Mouse (Mus musculus): Measurements from ENCODE around the gene 1700001L19Rik.
A peak's percentile ranks its signal among the peaks of the same experiment; 100 is the strongest.

Gene 1700001L19Rik

DNA sequence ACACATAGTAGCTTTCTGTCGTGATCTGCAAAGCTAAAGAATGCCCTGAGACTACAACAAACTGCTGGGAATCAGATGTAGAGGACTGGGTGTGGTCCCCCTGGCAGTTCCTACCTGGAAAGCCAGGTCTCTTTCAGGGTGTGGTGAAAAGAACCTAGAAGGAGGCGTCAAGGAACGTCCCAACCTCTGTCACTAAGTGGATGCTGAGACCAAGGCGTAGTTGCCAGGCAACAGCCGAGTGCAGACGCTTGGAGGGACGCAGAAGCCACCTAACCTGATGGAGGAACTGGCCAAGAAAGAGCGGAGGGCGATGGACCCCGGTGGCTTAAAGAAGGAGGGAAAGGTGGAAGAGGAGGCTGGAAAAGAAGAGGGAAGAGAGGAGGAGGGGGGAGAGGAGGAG is at the start of gene 1700001L19Rik:
Gene 1700001L19Rik (plus strand): TSS at position 223 of the 400 bp plus-strand sequence.
- no peak for DNase-seq

DNA sequence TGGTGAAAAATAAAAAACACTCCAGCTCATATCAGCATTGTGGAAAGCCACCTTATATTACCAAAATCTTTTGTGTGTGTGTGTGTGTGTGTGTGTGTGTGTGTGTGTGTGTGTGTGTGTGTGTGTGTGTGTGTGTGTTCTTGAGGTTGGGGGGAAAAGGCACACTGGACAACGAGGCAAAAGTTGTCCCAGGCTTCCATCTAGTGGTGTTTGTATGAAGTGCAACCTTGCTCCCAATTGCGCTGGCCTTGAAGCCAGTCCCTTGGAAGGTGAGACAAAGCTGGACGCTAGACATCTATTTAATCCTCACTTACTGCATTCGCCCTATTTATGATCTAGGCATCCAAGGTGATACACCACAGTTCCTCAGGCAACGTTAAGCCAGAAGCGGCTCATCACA is 43.8 kb upstream of the 1700001L19Rik start:
- peak; percentile 62 for DNase-seq

DNA sequence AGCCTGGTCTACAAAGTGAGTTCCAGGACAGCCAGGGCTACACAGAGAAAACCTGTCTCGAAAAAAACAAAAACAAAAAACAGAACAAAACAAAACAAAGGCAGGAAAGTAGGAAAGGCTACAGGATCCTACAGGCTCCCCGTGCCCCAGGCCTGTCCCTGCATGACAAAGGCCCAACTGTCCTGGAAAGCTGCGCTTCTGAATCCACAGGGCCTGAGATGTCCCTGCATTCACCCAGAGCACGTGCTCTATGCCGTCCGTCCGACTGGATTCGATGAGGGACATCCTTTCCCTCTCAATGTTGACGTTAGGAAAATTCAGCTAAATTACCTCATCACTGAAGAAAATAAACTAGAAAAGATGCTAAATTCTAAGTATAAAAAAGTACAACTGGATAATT is 29.1 kb upstream of the 1700001L19Rik start:
- DNase-seq = no peak

DNA sequence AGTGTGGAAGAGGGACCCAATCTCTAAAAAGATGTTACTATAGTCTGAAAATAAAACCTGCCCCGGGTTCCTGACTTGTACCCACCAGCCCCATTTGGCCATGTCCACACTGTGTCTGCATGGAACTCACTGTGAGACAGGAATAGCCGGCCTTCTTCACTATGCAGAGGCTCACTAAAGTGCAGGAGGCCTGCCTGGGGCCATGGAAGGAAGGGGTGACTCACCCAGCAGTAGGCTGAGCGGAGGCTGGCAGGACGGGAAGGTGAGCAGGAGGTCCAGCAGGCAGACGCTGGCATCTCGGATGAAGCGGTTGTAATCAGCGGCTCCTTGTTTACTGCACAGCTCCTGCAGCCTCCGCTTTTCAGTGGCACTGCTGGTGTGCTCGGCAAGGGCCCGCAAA is 28.7 kb upstream of the 1700001L19Rik start:
- DNase-seq = no peak

DNA sequence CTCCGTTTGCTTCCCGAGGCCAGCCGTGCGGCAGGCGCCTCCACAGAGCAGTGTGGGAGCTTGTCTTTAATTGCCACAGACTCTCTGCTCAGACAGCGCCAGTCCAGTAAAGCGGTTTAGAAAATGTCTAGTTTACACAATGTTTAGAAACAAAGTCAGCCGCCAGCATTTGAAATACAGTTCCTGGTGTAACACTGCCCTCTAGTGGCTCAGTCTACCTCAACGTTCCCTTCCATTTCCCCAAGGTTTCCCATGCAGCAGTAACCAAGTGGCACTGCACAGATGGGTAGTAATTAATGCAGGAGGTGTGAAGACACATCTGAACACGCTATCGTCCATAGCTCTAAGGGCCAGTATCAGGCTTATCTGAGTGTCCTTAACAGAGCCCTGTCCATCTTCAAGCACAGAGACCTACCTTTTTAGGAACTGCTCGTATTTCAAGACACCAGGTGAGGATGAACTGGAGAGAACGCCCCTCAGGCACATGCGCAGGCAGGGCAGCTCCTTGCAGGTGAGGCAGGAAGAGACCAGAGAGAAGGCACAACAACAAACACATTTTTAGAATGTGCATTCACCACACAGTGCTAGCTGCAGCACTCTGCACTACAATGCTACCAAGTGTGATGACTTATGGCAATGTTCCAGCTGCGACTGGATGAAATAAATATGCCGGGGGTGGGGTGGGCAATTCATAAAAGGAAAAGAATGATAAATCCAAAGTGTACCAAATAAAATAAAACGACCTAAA is 27.5 kb upstream of the 1700001L19Rik start:
- DNase-seq = peak; percentile 76

DNA sequence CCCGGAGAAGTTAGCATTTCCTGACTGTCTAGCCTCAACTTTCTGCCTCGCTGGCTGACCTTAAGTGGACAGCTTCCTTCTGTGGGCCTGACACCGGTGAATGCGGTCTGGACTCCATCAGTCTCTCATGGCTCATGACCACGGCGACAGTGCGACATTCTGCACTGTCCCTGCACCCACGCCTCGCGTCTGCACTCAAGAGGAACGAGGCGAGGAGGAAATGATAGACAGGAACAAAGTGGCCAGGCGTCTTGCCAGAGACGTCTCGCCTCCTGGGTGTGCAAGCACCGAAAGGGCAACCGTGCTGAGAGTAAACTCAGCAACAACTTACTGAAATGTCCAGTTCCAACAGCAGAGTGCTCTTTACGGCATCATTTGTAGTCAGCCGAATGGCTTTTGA is 25.0 kb upstream of the 1700001L19Rik start:
- DNase-seq = no peak

DNA sequence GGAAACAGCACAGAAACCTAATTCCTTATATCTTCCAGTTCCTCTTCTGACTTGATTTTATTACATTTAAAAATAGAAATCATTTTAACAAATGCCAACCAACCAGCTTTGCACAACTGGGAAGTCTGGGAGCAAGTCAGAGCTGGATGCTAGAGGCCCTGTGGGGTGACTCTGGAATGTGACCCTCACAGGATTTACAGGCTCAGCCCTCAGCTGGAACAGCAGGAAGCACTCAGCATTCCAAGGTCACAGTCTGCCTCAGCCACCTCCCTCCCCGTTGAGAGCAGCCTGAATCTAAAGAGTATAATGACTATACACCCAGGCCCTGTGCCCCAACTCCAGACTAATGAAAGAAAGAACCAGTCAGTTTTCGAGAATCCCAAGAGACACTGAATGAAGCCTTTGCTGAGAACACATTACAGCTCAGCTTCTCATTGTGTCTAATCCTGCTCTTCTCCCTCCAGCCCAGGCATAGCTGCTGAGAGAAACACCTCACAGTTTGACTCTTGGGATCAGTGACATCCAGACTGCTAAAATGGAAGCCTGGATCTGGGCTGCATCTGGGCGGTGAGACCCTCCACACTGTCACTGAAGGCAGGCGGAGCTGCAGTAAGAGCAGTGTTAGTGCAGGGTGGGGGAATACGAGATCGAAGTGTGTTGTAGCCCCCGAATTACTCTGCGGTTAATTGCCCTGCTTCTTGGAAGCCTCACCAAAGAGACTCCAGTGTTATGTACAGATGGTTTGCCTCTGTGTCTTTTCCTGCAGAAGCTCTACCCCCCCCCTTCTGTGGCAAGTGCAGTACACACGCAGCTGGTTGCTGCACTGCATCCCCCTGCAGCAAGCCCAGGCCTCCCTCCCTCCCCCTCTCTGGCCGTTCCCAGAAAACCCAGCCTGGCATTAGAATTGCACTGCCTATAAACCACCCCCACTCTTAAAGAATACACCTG is 24.0 kb upstream of the 1700001L19Rik start:
- DNase-seq = no peak

DNA sequence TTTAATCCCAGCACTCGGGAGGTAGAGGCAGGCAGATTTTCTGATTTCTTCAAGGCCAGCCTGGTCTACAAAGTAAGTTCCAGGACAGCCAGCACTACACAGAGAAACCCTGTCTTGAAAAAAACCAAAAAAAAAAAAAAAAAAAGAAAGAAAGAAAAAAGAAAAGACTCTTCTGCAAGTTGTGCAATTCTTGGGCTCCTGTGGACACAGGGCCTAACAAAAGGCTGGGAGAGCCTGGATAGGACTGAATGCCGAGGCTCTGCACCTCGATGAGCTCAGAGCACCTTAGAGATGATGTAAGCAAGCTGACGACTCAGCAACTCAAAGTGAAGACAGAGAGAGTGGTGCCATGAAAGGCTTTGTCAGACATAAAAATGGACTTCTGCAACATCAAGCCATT is 22.8 kb upstream of the 1700001L19Rik start:
- DNase-seq = no peak

DNA sequence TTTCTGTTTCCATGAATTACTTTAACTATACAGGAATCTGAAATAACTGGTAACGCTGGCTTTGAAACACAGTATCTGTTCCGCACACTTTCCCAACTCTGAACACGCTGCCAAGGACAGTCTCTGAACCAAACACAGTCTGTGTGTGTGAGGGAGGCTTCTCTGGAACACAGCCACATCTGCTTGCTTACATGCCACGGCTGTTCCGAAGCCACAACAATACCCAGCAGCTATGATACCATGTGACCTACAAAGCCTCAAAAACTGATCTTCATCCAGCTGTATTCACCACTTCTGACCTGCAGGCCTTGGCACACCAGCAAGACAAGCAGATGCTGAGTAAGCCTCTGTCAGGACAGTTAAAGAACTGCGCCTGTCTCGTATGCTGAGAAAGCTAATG is 19.3 kb upstream of the 1700001L19Rik start:
- DNase-seq = no peak

DNA sequence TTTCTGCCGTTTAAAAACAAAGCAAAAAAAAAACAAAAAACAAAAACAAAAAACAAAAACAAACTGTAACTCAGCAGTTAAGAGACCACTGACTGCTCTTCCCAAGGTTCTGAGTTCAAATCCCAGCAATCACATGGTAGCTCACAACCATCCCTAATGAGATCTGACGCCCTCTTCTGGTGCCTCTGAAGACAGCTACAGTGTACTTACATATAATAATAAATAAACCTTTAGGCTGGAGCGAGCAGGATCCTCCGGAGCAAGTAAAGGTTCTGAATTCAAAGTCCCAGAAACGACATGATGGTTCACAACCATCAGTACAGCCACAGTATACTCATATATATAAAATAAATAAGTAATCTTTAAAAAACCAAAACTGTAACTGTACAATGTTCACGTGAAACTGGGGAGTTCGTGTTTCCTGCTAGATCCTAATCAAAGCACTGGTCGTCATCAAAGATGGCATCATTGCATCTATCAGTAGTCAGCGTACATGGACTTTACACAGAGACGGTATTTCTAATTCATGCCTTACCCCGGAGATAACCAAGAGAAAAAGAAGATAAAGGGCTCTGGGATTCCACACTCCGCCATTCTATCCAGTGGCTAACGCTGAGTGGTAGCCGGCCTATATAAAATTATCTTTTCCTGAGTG is 16.0 kb upstream of the 1700001L19Rik start:
- DNase-seq = no peak

DNA sequence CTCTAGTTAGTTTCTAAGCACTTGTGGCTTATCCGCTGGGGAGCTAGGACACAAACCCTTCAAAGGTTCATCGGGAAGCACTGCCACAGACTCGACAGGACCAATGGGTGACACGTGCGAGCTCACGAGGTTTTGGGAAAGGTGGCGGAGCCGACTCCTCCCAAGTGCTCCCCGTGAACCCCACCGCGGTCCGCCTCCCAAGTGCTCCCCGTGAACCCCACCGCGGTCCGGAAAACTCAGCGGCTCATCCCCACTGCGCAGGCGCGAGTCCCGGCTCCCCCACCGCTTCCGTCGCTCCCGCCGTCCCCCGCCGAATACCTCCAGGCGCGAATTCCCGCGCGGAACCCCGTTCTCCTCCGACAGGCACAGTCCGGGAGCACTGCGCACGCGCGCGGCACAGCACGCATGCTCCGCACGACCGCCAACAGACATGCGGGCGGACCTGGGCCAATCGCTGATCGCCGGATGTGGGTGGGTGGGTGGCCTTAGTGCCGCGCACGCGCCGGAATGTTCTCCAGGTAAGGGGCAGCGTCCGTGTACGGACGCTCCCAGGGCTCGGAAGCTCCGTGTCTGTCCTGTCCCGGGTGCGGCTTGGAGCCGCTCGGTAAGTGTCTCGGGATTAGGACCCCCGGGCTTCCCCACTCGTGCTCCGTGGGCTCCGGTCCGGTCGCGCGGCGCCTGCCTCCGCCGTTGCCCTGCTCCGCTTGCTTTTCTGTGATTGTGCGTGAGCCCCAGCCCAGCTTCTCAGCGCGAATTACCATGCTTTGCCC is 15.3 kb upstream of the 1700001L19Rik start, which contains the start of the genes Mtrr and Fastkd3:
Gene Mtrr (minus strand): TSS at position 403 of the 770 bp plus-strand sequence.
Gene Fastkd3 (plus strand): TSS at position 488 of the 770 bp plus-strand sequence.
- peak; percentile 98 for DNase-seq

DNA sequence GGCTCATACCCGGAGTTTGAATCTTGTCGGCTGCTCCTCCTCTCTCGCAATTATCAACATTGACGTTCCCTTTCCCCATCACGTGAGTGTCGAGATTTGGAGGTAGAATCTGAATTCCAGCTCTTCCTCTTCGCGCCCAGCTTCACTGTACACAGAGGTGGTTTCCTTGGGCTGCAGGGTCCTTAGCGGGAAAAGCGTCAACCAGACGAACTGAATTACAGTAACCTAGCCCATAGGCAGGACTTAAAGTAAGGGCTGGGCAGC is 14.8 kb upstream of the 1700001L19Rik start:
- DNase-seq = no peak

DNA sequence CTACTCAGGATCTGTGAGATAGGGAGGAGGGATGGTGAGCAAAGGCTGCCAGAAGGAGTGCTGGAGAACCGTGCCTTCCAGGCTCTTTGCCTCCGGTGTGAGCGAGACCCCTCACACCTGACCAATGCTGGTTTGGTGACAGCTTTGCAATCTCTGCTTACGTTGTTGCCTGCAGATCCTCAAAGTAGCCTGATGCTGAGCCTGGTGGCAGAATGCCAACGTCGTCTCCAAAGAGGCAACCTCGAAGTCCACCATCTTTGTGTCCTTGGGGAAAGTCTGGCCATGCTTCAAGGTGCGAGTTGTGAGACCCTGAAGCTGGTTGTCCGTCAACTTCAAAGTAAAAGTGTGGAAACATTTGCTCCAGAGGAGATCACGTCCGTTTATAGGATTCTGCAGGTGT is 13.3 kb upstream of the 1700001L19Rik start:
- no peak for DNase-seq

DNA sequence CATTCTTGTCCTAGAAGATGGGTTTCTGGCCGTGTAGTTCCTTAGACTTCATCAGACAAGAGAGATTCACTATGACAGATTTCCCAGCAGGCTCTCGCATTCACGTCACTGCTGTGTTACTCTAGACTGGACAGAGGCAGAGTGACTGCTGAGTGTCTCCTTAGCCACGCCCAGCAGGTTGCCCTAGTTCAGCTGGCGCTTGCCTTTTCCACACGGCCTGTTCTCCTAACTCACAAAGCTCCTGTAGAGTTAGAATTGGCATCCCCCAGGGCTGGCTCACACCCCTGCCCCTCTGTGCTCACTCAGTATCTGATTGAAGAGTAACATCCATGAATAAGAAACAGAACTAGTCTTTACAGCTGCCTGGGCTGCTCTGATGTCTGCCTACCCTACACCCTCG is 11.8 kb upstream of the 1700001L19Rik start:
- DNase-seq = no peak

DNA sequence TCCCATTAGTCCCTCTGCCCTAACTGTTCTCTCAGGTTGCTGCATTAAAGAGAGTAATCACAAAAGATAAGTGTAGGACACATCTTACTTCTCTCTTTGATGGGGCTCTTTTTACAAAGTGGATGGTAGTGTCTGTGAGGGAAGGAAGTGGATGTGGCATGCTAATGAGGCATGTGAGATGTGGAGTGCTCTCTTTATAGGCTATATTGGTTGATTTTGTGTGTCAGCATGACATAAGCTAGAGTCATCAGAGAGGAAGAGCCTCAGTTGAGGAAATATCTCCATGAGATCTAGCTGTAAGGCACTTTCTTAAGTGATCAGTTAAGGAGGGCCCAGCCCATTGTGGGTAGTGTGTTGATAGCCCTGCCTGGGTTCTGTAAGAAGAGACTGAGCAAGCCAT is 8.9 kb upstream of the 1700001L19Rik start:
- no peak for DNase-seq

DNA sequence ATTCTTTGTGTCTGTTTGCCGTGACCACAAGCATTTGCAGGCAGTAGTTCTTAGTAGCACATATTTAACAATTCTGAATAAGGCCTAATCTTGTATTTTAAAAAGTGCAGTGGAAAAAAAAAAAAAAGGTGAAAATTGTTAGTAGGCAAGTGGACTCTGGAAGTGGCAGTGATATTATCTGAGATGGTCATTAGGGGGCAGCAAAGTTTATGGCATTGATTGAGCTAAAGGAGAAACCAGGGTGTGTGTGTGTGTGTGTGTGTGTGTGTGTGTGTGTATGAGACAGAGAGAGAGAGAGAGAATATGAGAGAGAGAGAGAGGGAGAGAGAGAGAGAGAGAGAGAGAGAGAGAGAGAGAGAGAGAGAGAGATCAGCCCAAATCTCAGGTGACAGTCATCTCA is 3.4 kb upstream of the 1700001L19Rik start:
- peak; percentile 71 for DNase-seq

DNA sequence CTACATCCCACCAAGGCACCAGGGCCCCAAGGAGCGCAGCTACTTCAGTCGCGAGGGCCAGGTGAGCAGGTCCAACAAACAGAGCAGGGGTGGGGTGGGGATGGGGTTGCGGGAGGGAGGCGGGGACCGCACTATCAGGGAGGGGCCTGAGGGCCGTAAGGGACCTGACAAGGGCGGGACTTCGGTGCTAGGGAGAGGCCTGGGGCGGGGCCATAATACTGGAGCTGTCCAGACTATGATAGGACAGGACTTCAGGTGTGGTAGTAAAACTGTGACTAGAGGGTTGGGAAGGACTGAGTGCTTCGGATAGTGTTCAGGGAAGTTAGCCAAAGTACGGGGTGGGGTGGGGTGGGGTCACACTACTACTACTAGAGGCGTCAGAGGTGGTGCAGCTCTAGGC is 446 bp downstream of the 1700001L19Rik start:
- DNase-seq = no peak

DNA sequence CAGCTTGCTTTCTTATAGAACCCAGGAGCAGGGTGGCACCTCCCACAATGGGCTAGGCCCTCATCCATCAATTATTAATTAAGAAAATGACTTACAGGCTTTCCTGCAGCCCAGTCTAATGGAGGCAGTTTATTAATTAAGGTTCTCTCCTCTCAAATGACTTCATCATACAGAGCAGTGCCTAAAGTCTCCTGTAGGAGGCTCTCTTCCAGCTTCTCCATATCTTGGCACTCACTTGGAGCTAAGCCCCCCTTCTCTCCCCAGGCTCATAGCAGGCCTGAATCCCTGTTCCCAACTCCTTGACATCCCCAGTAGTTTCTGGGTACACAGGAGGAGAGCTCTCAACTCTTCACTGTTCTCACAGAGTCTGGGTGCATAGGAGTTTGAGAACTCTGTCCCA is 1.7 kb downstream of the 1700001L19Rik start:
- no peak for DNase-seq

DNA sequence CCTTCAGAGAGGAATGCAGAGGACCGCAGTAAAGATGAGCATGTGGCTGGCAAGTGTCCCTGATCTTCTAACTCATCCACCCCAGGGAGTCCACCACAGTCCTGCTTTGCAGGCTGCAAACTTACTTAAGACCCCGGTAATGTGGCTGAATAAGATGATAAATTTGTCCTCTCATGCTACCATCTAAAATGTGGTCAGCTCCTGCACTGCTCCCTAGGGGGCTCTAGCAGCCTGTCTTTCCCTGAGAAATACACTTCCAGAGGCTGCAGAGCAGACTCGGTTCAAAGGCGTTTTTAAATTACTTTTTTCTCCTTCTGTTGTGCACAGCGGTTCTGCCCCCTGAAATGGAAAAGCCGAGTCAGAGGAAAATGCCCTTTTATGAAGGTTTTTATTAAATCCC is 4.0 kb downstream of the 1700001L19Rik start:
- DNase-seq = peak; percentile 57

DNA sequence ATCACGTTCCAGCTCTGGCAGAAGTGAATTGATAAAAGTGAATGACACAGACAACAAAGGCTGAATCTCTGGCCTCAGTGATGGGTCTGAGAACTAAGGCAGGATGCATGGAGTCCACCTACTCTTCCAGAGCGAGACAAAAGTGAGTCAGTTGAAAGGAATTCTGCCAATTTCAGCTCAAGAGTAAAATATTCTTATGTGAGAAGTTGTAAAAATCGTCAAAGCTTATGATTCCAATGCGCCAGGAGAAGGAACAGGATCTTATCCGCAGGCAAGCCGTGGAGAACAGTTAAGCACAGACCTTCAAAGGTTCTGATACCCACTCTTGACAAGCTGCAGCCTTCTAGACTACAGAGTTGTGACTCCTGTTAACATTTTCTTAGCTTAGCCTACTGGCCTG is 5.9 kb downstream of the 1700001L19Rik start:
- no peak for DNase-seq

DNA sequence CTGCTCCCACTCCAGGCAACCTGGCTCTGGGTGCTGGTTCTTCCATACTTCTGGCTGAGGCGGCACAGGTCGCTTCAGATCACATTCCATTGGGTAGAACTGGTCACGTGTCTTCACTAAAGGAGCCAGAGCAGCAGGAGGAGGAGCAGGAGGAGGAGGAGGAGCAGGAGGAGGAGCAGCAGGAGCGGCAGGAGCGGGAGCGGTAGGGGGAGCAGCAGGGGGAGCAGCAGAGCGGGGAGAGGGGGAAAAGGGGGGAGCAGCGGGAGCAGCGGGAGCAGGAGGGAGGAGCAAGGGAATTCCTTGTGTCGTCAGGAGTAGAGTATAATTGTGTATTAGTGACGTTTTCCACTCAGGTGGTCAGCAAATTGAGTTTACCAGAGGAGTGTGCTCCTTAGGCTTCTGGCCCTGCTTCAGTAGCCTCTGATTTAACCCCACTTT is 8.5 kb downstream of the 1700001L19Rik start:
- peak; percentile 71 for DNase-seq

DNA sequence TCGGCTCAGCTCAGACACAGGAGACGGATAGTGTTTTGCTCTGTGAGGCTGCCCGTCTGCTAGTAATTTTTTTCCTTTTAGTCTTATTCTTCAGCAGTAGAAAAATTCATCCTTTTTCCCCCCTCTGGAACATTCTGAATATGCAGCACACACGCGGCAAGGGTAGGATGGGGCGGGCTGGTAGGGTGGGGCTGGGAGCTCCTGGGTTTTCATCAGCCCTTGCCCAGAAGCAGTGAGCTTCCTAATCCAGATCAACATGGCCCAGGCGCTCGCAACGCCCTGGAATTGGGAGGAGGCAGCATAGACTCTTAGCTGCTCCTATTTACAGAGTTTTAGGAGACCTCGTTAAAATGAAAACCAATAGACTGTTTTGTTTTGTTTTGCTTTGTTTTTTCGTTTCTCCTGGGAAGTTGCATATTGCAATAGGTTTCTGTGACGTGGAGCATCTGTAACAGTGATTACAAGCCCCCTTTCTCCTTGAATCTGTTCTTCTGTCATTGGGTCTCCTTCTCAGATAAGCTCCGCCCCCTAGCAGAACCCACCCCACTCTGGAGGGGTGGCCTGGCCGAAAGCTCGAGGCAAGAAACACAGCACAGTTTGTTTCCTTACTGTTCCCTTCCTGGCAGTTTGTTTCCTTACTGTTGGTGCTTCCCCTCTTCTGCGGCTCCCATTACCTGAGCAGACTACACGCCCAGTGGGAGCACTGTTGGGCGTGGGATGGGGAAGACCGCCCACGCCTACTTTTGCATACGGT is 10.6 kb downstream of the 1700001L19Rik start:
- peak; percentile 52 for DNase-seq
